Mouse (Mus musculus) ES-Bruce4 (cell line): ENCODE measurements around the gene Rad18.

ENCODE experiments used
- CTCF ChIP-seq: IDR thresholded peaks from one replicate; pipeline ENCODE4 v1.8.1; 2011; ENCODE audit warnings: low read depth, low read length
- EP300 ChIP-seq: IDR thresholded peaks from 2 replicates; pipeline ENCODE4 v1.6.1; 2011; ENCODE audit warnings: low read depth, low read length; ENCODE audit not compliant: insufficient read depth
- POLR2A ChIP-seq: IDR thresholded peaks from one replicate; pipeline ENCODE4 v1.8.1; 2011; ENCODE audit warnings: low read length; ENCODE audit not compliant: insufficient read depth

- no peak for TF ChIP-seq POLR2A
- TF ChIP-seq CTCF: no peak
- no peak for TF ChIP-seq EP300
Measured at GRCm38 (mm10) chr6:112620027-112620426, 76.5 kb downstream of the Rad18 start.
